Mouse (Mus musculus) cerebellum, adult 9-10 months (tissue): ENCODE measurements around the gene 4930402H24Rik.

Experiments
- DNase-seq: peaks from one replicate; pipeline ENCODE4 v3.0.0; 2022

The 4930402H24Rik gene

GRCm38 (mm10) chr2:130805146-130805545 is 101.1 kb downstream of the 4930402H24Rik start:
- no peak for DNase-seq

GRCm38 (mm10) chr2:130803706-130804105 is 102.5 kb downstream of the 4930402H24Rik start:
- no peak for DNase-seq

GRCm38 (mm10) chr2:130795731-130796130 is 110.5 kb downstream of the 4930402H24Rik start:
- DNase-seq, result no peak

- DNase-seq, result peak; percentile 96
Observed at GRCm38 (mm10) chr2:130791722-130792121, 114.5 kb downstream of the 4930402H24Rik start.

- DNase-seq, result no peak
Observed at GRCm38 (mm10) chr2:130789642-130790041, 116.6 kb downstream of the 4930402H24Rik start.

GRCm38 (mm10) chr2:130789039-130789438 is 117.2 kb downstream of the 4930402H24Rik start:
- no peak for DNase-seq

GRCm38 (mm10) chr2:130784939-130785338 is 121.3 kb downstream of the 4930402H24Rik start:
- no peak for DNase-seq

GRCm38 (mm10) chr2:130780615-130781303 is 125.4 kb downstream of the 4930402H24Rik start:
- DNase-seq, result no peak

- DNase-seq, result no peak
Observed at GRCm38 (mm10) chr2:130779935-130780334, 126.3 kb downstream of the 4930402H24Rik start.

GRCm38 (mm10) chr2:130776610-130777009 is 129.6 kb downstream of the 4930402H24Rik start:
- no peak for DNase-seq

GRCm38 (mm10) chr2:130767483-130767882 is 138.7 kb downstream of the 4930402H24Rik start:
- DNase-seq, result no peak

GRCm38 (mm10) chr2:130765396-130765795 is 140.8 kb downstream of the 4930402H24Rik start:
- DNase-seq, result no peak

GRCm38 (mm10) chr2:130760876-130761275 is 145.3 kb downstream of the 4930402H24Rik start:
- no peak for DNase-seq

GRCm38 (mm10) chr2:130755061-130755607 is 151.1 kb downstream of the 4930402H24Rik start:
- DNase-seq, result no peak

GRCm38 (mm10) chr2:130754596-130754995 is 151.6 kb downstream of the 4930402H24Rik start:
- DNase-seq, result peak; percentile 30

- DNase-seq, result no peak
Observed at GRCm38 (mm10) chr2:130750449-130750848, 155.8 kb downstream of the 4930402H24Rik start.

- DNase-seq, result no peak
Observed at GRCm38 (mm10) chr2:130749708-130750107, 156.5 kb downstream of the 4930402H24Rik start.

GRCm38 (mm10) chr2:130743576-130743975 is 162.6 kb downstream of the 4930402H24Rik start:
- no peak for DNase-seq

- no peak for DNase-seq
Observed at GRCm38 (mm10) chr2:130740096-130740495, 166.1 kb downstream of the 4930402H24Rik start.

GRCm38 (mm10) chr2:130738019-130738418 is 168.2 kb downstream of the 4930402H24Rik start:
- no peak for DNase-seq

GRCm38 (mm10) chr2:130735281-130735680 is 170.9 kb downstream of the 4930402H24Rik start:
- no peak for DNase-seq

- DNase-seq, result no peak
Observed at GRCm38 (mm10) chr2:130733444-130733843, 172.8 kb downstream of the 4930402H24Rik start.

GRCm38 (mm10) chr2:130731855-130732254 is 174.4 kb downstream of the 4930402H24Rik start:
- DNase-seq, result no peak

- no peak for DNase-seq
Observed at GRCm38 (mm10) chr2:130730746-130731145, 175.5 kb downstream of the 4930402H24Rik start.
